Mouse (Mus musculus) liver (tissue): Measurements from ENCODE around the gene Tssk3.

ENCODE experiments used
- DNase-seq: peaks from one replicate; pipeline ENCODE4 v3.0.0-alpha.2; 2020; ENCODE audit warnings: mixed read lengths

Gene Tssk3

GRCm38 (mm10) chr4:129447778-129448563, 42.9 kb downstream of the Tssk3 start:
- no peak for DNase-seq

DNA sequence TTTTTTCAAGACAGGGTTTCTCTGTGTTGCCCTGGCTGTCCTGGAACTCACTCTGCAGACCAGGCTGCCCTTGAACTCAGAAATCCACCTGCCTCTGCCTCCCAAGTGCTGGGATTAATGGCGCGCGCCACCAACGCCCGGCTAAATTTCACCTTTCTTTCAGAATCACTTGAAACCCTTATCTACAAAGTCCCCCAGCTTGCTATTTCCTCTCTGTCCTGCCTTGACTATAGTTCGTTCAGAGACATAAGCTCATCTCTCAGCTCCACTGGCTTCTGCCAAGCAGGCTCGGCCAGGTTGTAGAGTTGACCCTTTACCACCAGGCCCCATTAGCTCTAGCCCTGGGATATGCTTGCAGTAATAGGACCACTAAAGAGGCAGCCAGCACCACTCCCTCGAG, 43.5 kb downstream of the Tssk3 start:
- DNase-seq, result no peak

DNA sequence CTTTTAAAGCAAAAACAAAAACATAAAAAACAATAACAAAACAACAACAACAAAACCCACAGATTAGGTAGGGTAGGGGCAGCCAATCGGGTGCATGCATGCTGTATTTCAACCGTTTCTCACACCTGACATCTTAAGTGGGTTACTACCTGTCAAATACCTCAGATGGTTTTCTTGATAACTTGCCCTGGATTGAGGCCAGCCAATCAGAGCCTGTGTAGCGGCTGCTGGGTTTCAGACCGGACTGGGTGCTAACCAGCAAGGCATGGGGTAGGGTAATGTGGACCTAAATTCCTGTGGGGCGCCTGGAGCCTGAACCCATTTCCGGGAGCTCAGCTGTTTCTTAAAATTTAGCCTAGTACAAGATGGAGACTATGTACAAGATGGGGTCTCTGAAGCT, 49.7 kb downstream of the Tssk3 start:
- DNase-seq, result no peak

DNA sequence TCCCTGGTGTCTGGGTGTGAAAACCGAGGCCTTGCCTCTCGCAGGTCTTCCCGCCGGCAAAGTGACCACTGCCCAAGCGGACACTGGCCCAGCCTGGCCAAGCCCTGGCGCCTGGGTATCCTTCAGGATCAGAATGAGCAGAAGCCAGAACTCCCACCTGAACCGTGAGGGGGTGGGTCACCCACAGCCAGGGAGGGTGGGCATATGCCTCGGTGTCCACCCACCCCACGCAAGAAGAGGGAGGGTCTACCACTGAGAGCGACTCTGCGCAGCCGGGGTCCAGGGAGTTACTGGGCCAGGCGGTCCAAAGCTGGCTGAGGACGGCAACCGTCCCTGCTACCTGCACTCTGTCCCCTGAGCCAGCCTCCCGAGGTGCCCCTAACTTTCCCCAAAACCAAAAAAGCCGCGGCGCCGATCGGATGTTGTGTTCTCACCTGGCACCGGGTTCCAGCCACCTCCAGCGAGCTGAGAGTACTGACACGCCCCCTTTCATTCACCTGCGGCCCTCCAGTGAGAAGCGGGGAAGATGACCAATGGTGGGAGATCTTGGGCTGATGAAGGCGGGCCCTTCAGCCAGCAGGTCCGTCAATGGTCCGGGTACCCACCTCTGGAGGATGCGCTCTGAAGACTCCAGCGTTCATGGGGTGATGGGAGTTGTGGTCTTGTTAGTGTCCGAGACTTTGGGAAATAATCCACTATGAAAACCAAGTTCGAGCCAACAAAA, 50.3 kb downstream of the Tssk3 start, which contains the start of gene Zbtb8b:
Gene Zbtb8b, minus strand, starts transcription at position 514 of the 724 bp plus-strand sequence.
- DNase-seq, result peak; percentile 44
